Mouse (Mus musculus) limb, embryonic 10.5 days (tissue): ENCODE data around the gene Fshr. TPM values are rescaled to one million over a fixed set of nuclear protein-coding genes. Genes with fewer than 3 reads are reported as not detected.
A peak's percentile ranks its signal among the peaks of the same experiment; 100 is the strongest.

ENCODE experiments used
- DNase-seq: peaks from one replicate; pipeline ENCODE4 v3.0.0-alpha.2; 2017; ENCODE audit warnings: low spot score
- H3K27ac ChIP-seq: fragments of 300-500 bp; sonication (generic); 2 replicates; pipeline ENCODE4 v1.5.1; 2016; ENCODE audit warnings: mild to moderate bottlenecking
- H3K27me3 ChIP-seq: fragments of 300-500 bp; sonication (generic); 2 replicates; pipeline ENCODE4 v1.6.1; 2016; ENCODE audit warnings: low read depth, mild to moderate bottlenecking; ENCODE audit not compliant: poor library complexity, severe bottlenecking
- H3K36me3 ChIP-seq: fragments of 300-500 bp; sonication (generic); 2 replicates; pipeline ENCODE4 v1.6.1; 2016; ENCODE audit warnings: mild to moderate bottlenecking, moderate library complexity
- H3K4me1 ChIP-seq: fragments of 300-500 bp; sonication (generic); 2 replicates; pipeline ENCODE4 v1.6.1; 2016
- H3K4me3 ChIP-seq: fragments of 300-500 bp; sonication (generic); 2 replicates; pipeline ENCODE4 v1.5.1; 2016; ENCODE audit warnings: mild to moderate bottlenecking, moderate library complexity
- H3K9me3 ChIP-seq: fragments of 300-500 bp; sonication (generic); replicated peaks from 2 replicates; pipeline ENCODE4 v1.6.1; 2016; ENCODE audit warnings: mild to moderate bottlenecking
- WGBS: fragments of 180-500 bp; shearing (Covaris S2); methylation state at CpG from one replicate; pipeline ENCODE4 v1.1.7; 2016; 5-methylcytosine and 5-hydroxymethylcytosine counted together
- polyA plus RNA-seq: library from polyadenylated mRNA; unstranded; fragments of >200 nt; fragmentation: Nextera tagmentation; extraction: Ambion mirVana; gene quantifications from 2 replicates; pipeline ENCODE4 v1.2.1, GENCODE M21; 2016

The Fshr gene
- polyA plus RNA-seq, 1 experiment from 2014 or later, result not detected

GRCm38 (mm10) chr17:89013691-89014090 lies 186.8 kb downstream of the Fshr start:
- H3K27ac ChIP-seq, result no peak overlapping the region

GRCm38 (mm10) chr17:89009117-89009516 lies 191.4 kb downstream of the Fshr start:
- H3K9me3 ChIP-seq, result no peaks in the 10 kb centered on the region
- H3K36me3 ChIP-seq, result no peaks in the 10 kb centered on the region
- DNase-seq, result no peak
- no peak overlapping the region for H3K27ac ChIP-seq
- WGBS, result 83% methylated on average over 1 of the region's 1 CpGs
- no peak overlapping the region for H3K4me3 ChIP-seq
- no peaks in the 10 kb centered on the region for H3K4me1 ChIP-seq
- H3K27me3 ChIP-seq, result no peaks in the 10 kb centered on the region

More at GRCm38 (mm10) chr17:89013691-89014090, 186.8 kb downstream of the Fshr start:
- Histone ChIP-seq H3K36me3 (no peaks in the 10 kb centered on the region), H3K4me1 (no peaks in the 10 kb centered on the region), H3K27me3 (no peaks in the 10 kb centered on the region), H3K4me3 (no peak overlapping the region), H3K9me3 (no peaks in the 10 kb centered on the region)
- DNase-seq, result no peak

GRCm38 (mm10) chr17:89008680-89009079 lies 191.8 kb downstream of the Fshr start:
- H3K4me1 ChIP-seq, result no peaks in the 10 kb centered on the region
- no peaks in the 10 kb centered on the region for H3K36me3 ChIP-seq
- no peak overlapping the region for H3K4me3 ChIP-seq
- 88% methylated on average over 7 of the region's 7 CpGs for WGBS
- no peak overlapping the region for H3K27ac ChIP-seq
- no peaks in the 10 kb centered on the region for H3K9me3 ChIP-seq
- no peaks in the 10 kb centered on the region for H3K27me3 ChIP-seq
- no peak for DNase-seq

- no peak overlapping the region for H3K27ac ChIP-seq
- 88% methylated on average over 5 of the region's 5 CpGs for WGBS
- H3K4me1 ChIP-seq, result no peaks in the 10 kb centered on the region
- DNase-seq, result no peak
- H3K36me3 ChIP-seq, result no peaks in the 10 kb centered on the region
- no peaks in the 10 kb centered on the region for H3K27me3 ChIP-seq
- H3K9me3 ChIP-seq, result no peaks in the 10 kb centered on the region
- no peak overlapping the region for H3K4me3 ChIP-seq
These were observed 194.5 kb downstream of the Fshr start for GRCm38 (mm10) chr17:89005959-89006358.

GRCm38 (mm10) chr17:88999907-89000306 lies 200.6 kb downstream of the Fshr start:
- Histone ChIP-seq H3K4me3 (no peak overlapping the region), H3K4me1 (no peaks in the 10 kb centered on the region), H3K27me3 (no peaks in the 10 kb centered on the region), H3K9me3 (no peaks in the 10 kb centered on the region), H3K27ac (no peak overlapping the region), H3K36me3 (no peaks in the 10 kb centered on the region)
- DNase-seq, result no peak

- Histone ChIP-seq H3K4me1 (no peaks in the 10 kb centered on the region), H3K36me3 (no peaks in the 10 kb centered on the region), H3K27ac (no peak overlapping the region), H3K4me3 (no peak overlapping the region), H3K9me3 (no peaks in the 10 kb centered on the region), H3K27me3 (no peaks in the 10 kb centered on the region)
- no peak for DNase-seq
- 73% methylated on average over 1 of the region's 1 CpGs for WGBS
These were observed 202.2 kb downstream of the Fshr start for GRCm38 (mm10) chr17:88998243-88998642.

- no peak for DNase-seq
- H3K27me3 ChIP-seq, result no peaks in the 10 kb centered on the region
- H3K9me3 ChIP-seq, result no peaks in the 10 kb centered on the region
- no peaks in the 10 kb centered on the region for H3K4me1 ChIP-seq
- H3K36me3 ChIP-seq, result no peaks in the 10 kb centered on the region
- H3K27ac ChIP-seq, result no peak overlapping the region
- 92% methylated on average over 4 of the region's 4 CpGs for WGBS
- no peak overlapping the region for H3K4me3 ChIP-seq
These were observed 209.2 kb downstream of the Fshr start for GRCm38 (mm10) chr17:88991238-88991637.

GRCm38 (mm10) chr17:88980708-88981355 lies 219.6 kb downstream of the Fshr start:
- no peaks in the 10 kb centered on the region for H3K4me1 ChIP-seq
- 88% methylated on average over 10 of the region's 10 CpGs for whole genome bisulfite sequencing
- H3K27me3 ChIP-seq, result no peaks in the 10 kb centered on the region
- H3K4me3 ChIP-seq, result no peak overlapping the region
- H3K9me3 ChIP-seq, result no peaks in the 10 kb centered on the region
- no peak for DNase-seq
- H3K27ac ChIP-seq, result no peak overlapping the region
- no peaks in the 10 kb centered on the region for H3K36me3 ChIP-seq

GRCm38 (mm10) chr17:88974538-88974937 lies 225.9 kb downstream of the Fshr start:
- no peak overlapping the region for H3K4me3 ChIP-seq
- H3K27ac ChIP-seq, result no peak overlapping the region
- no peaks in the 10 kb centered on the region for H3K36me3 ChIP-seq
- 83% methylated on average over 3 of the region's 3 CpGs for WGBS
- H3K27me3 ChIP-seq, result no peaks in the 10 kb centered on the region
- DNase-seq, result no peak
- no peaks in the 10 kb centered on the region for H3K9me3 ChIP-seq
- no peaks in the 10 kb centered on the region for H3K4me1 ChIP-seq

- H3K27ac ChIP-seq, result no peak overlapping the region
- H3K4me1 ChIP-seq, result no peaks in the 10 kb centered on the region
- H3K27me3 ChIP-seq, result no peaks in the 10 kb centered on the region
- no peaks in the 10 kb centered on the region for H3K9me3 ChIP-seq
- WGBS, result 84% methylated on average over 3 of the region's 3 CpGs
- H3K4me3 ChIP-seq, result no peak overlapping the region
- no peaks in the 10 kb centered on the region for H3K36me3 ChIP-seq
- DNase-seq, result no peak
These were observed 234.4 kb downstream of the Fshr start for GRCm38 (mm10) chr17:88966028-88966427.

- H3K27me3 ChIP-seq, result no peaks in the 10 kb centered on the region
- DNase-seq, result peak; percentile 38
- WGBS, result 45% methylated on average over 5 of the region's 5 CpGs
- H3K27ac ChIP-seq, result no peak overlapping the region
- no peaks in the 10 kb centered on the region for H3K4me1 ChIP-seq
- no peaks in the 10 kb centered on the region for H3K9me3 ChIP-seq
- H3K4me3 ChIP-seq, result no peak overlapping the region
- H3K36me3 ChIP-seq, result no peaks in the 10 kb centered on the region
These were observed 246.5 kb downstream of the Fshr start for GRCm38 (mm10) chr17:88954011-88954410.

GRCm38 (mm10) chr17:88938153-88938681 lies 262.3 kb downstream of the Fshr start:
- peaks cover 12% of the 10 kb centered on the region for H3K4me1 ChIP-seq
- H3K4me3 ChIP-seq, result no peak overlapping the region
- no peaks in the 10 kb centered on the region for H3K27me3 ChIP-seq
- H3K27ac ChIP-seq, result no peak overlapping the region
- H3K36me3 ChIP-seq, result no peaks in the 10 kb centered on the region
- WGBS, result 31% methylated on average over 4 of the region's 4 CpGs
- no peaks in the 10 kb centered on the region for H3K9me3 ChIP-seq
- DNase-seq, result no peak

GRCm38 (mm10) chr17:88937341-88938152 lies 262.9 kb downstream of the Fshr start:
- 33% methylated on average over 7 of the region's 7 CpGs for WGBS
- H3K9me3 ChIP-seq, result no peaks in the 10 kb centered on the region
- no peaks in the 10 kb centered on the region for H3K36me3 ChIP-seq
- no peaks in the 10 kb centered on the region for H3K27me3 ChIP-seq
- DNase-seq, result peak; percentile 36
- no peak overlapping the region for H3K4me3 ChIP-seq
- no peak overlapping the region for H3K27ac ChIP-seq
- H3K4me1 ChIP-seq, result peaks cover 12% of the 10 kb centered on the region
